Comparison of ENCODE assay signal across 8 mouse cellular contexts in genomic region chr13:55487578-55488498, GRCm38 (mm10). TPM values are rescaled to one million over a fixed set of nuclear protein-coding genes. Genes with fewer than 3 reads are reported as not detected.
A peak's percentile ranks its signal among the peaks of the same experiment; 100 is the strongest.
DNase-seq lines count a peak whose midpoint lies in the region; ATAC-seq and TF ChIP-seq lines count a peak whose summit lies in the region.

TSS of gene Dbn1 (minus strand) at chr13:55488111.

- H3K9me3 ChIP-seq in heart, postnatal 0 days (replicated peaks; ENCODE audit: control insufficient read depth, low read length) = no peaks in the 10 kb centered on the region

- H3K4me3 ChIP-seq in C2C12 (ENCODE audit: insufficient read depth, poor library complexity, severe bottlenecking) = peak within 1 kb of the TSS; percentile 49
- H3K4me3 ChIP-seq in heart, postnatal 0 days (ENCODE audit: low read depth, low read length) = peak within 1 kb of the TSS; percentile 74

- 0 out of 2 replicates have a peak, but pooled peaks cover 4% of the 10 kb centered on the region for H3K4me1 ChIP-seq in heart, postnatal 0 days (ENCODE audit: control insufficient read depth, insufficient read depth)

- H3K27me3 ChIP-seq in C2C12 (ENCODE audit: control insufficient read depth, insufficient read depth, insufficient read length) = no peaks in the 10 kb centered on the region
- H3K27me3 ChIP-seq in heart, postnatal 0 days (ENCODE audit: control insufficient read depth, insufficient read depth, low read length) = peaks cover 87% of the 10 kb centered on the region

- H3K79me2 ChIP-seq in C2C12 (ENCODE audit: control insufficient read depth, insufficient read depth) = peaks cover 27% of the 10 kb centered on the region

- ATAC-seq in heart, postnatal 0 days (ENCODE audit: insufficient read depth, low read depth) = peak; percentile 74
- peak; percentile 19; the same call in 1 of the 2 replicates for ATAC-seq in megakaryocyte, adult 5-6 weeks (ENCODE audit: poor library complexity, severe bottlenecking)

- H3K9ac ChIP-seq in heart, postnatal 0 days (replicated peaks; ENCODE audit: low read depth, low read length) = peak within 1 kb of the TSS; percentile 80

- peaks cover 8% of the 10 kb centered on the region for H3K79me3 ChIP-seq in C2C12 (ENCODE audit: low read depth)

- no peaks in the 10 kb centered on the region for H3K36me3 ChIP-seq in C2C12 (ENCODE audit: control insufficient read depth, insufficient read depth)
- no peaks in the 10 kb centered on the region for H3K36me3 ChIP-seq in heart, postnatal 0 days (replicated peaks; ENCODE audit: control insufficient read depth, insufficient read depth, low read length)

- DNase-seq in cerebellum, postnatal 14 days = peak; percentile 69 to 77
- DNase-seq in cerebellum, adult 9-11 months = no peak
- peak; percentile 84 for DNase-seq in embryo, embryonic 10.5 days (ENCODE audit: low spot score)
- peak; percentile 39 for DNase-seq in heart, postnatal 0 days (ENCODE audit: low spot score)
- DNase-seq in layer of hippocampus, postnatal 36 days = peak in 1 of 2 experiments; percentile 55
- DNase-seq in testis, postnatal 10 days (ENCODE audit: low spot score) = peak; percentile 76

- no peak for TF ChIP-seq EP300 in heart, postnatal 0 days (IDR thresholded peaks at IDR 0.05; ENCODE audit: low read depth)

- H3ac ChIP-seq in C2C12 (ENCODE audit: control insufficient read depth, insufficient read length, low read depth) = peak within 1 kb of the TSS; percentile 94

- no peak for TF ChIP-seq CTCF in C2C12 (IDR thresholded peaks at IDR 0.05; ENCODE audit: control insufficient read depth, insufficient read depth, insufficient read length)
- TF ChIP-seq CTCF in heart, postnatal 0 days (IDR thresholded peaks at IDR 0.05; ENCODE audit: low read depth) = no peak

- peak within 1 kb of the TSS; percentile 78 for H3K27ac ChIP-seq in heart, postnatal 0 days (ENCODE audit: low read depth)

- peak within 1 kb of the TSS; percentile 77 for H3K4me2 ChIP-seq in heart, postnatal 0 days (ENCODE audit: low read depth, low read length)

- 1% methylated on average over 34 of the region's 83 CpGs for whole genome bisulfite sequencing in heart, postnatal 0 days

TF ChIP-seq in C2C12, 6 proteins besides CTCF, POLR2A, EP300 and RAD21:
- TF ChIP-seq MAX (IDR thresholded peaks at IDR 0.05) (no peak), FOSL1 (IDR thresholded peaks at IDR 0.05; ENCODE audit: insufficient read depth, low read length, poor library complexity, severe bottlenecking) (no peak), MYOD1 (IDR thresholded peaks at IDR 0.05; ENCODE audit: control insufficient read depth, insufficient read length, low read depth) (peak; percentile 29)

RNA-seq across cellular contexts. Expression of gene Dbn1, which starts in this region (rescaled TPM):
- 87.7 TPM for polyA plus RNA-seq in C2C12 (2012; fragmentation: generic; extraction: Trizol)
- 38.5 and 46.0 TPM in 2 replicates for total RNA-seq in heart, postnatal 0 days (2014; rRNA removed; ENCODE audit: low replicate concordance)
- 30.2 and 30.9 TPM in 2 replicates for polyA plus RNA-seq in heart, postnatal 0 days (2015; fragmentation: Nextera tagmentation; extraction: Ambion mirVana)
- 100 to 1,000 TPM; 388 to 393 TPM for total RNA-seq in layer of hippocampus, postnatal 36 days (2021)
- 0.18 TPM in 1 of 2 replicates, not detected in the other for total RNA-seq in megakaryocyte, adult 5-6 weeks (2015)
- 0.57 and 2.9 TPM in 2 replicates for total RNA-seq in megakaryocyte, adult 5-6 weeks (2017)

Comparison
In these comparisons a context has a peak if more than half of its experiments do, and no peak if none do; other contexts are left out.
1. RNA of gene Dbn1 (total RNA-seq): 388 to 393 TPM in layer of hippocampus, postnatal 36 days and 38.5 to 46.0 TPM in heart, postnatal 0 days; 0.18 to 2.9 TPM in megakaryocyte, adult 5-6 weeks; every median in the first group is over 10 times any median in the second.